Mouse (Mus musculus): ENCODE data around the gene Cyp2d11.
"Not testable (repeated sequence)": the region's sequence is repeated elsewhere in the genome, so short reads cannot be mapped to it uniquely, and the experiment has no call there.

The Cyp2d11 gene

DNA sequence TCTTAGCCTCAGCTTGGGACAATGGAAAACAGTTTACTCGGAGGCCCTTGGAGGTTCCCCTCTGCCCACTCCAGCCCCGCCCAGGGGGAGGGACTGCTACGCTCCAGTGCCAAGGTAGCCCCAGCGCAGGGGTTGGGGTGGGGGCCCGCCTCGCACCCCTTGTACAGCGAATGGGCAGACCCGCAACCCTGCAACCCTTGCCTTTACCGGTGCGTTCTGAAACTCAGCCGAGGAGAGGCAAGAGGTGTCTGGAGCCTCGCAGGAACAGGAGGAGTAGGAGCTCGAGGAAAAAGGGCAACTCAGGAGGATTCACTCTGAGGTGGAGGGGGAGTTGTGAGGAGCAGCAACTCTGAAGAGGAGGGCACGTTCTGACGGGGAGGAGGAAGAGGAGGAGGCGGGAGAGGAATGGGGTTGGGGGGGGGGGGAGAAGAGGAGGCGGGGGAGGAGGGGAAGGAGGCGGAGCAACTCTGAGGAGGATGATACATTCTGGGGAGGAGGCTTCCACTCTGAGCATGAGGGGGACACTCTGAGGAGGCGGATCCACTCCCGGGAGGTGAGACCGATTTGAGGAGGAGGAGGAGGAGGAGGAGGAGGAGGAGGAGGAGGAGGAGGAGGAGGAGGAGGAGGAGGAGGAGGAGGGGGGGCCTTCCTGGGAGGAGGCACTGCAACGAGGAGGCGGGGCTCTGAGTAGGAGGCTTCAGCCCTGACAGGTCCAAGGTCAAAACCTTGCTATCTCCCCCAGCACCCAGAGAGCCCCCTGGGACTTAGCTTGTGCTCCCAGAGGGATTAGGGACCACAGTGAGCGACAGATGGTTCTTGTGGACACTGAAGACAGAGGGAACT lies 13.7 kb downstream of the Cyp2d11 start, which contains the start of gene Cyp2d22:
Gene Cyp2d22 (minus strand): TSS at position 390 of the 843 bp plus-strand sequence.
- DNase-seq (ENCODE audit: low spot score in 2 of 2): no peak

DNA sequence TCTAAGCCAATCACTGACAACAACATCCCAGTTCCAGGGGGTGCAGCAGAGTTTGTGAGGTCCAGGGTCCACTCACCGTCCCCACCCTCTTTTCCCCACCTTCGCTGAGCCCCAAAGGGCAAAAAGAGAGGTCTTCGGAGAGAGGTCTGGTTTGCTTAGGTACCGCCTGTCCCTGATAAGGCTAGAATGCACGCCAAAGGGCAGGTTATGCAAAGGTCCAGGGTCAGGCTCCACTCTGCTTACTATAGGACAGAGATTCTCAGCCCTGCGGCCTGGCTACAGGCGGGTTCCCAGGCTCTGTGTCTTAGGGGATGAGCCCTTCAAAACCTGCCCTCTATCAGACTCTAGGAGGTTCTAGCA lies 14.3 kb downstream of the Cyp2d11 start:
- no peak for DNase-seq (ENCODE audit: low spot score in 2 of 2)

DNA sequence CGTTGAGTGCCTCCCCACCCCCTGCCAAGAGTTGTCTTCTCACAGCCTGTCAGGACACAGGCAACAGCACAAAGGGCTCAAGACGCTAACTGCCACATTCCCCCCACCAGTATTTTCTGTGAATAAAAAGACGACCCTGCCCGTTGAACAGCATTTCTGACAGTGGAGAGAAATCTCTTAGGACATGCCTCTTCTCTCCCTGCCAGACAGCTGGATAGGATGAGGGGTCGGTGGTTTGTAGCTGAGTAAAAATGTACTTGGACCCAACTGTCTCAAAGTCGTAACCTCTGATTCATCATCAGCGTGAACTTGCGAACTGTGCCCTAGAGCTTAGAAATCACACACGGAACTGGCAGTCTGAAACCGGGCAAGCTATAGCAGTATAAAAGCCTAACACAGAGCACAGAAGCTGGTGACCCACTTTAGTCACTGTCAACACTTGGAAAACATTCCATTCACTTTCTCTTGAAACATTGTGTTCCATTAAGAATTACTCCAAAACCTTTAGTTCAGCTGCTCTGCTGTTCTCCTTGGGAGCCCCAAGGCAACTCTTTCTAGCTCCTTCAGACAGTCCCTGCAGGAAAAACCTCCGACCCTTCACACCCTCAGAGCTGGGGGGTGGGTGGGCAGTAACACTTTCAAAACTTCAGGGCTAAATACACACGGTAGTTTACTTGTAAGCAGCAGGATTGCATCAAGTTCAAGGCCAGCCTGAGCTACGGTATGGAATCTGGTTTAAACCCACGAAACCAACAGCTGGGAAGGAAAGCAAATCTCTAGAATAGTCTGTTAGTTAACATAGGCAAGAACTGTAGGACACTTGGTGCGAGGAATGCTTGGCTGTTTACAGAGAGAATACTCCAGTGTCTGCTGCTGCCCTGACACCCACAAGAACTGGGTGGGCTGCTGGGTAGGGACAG lies 15.3 kb downstream of the Cyp2d11 start:
- no peak for DNase-seq (ENCODE audit: low spot score in 2 of 2)

DNA sequence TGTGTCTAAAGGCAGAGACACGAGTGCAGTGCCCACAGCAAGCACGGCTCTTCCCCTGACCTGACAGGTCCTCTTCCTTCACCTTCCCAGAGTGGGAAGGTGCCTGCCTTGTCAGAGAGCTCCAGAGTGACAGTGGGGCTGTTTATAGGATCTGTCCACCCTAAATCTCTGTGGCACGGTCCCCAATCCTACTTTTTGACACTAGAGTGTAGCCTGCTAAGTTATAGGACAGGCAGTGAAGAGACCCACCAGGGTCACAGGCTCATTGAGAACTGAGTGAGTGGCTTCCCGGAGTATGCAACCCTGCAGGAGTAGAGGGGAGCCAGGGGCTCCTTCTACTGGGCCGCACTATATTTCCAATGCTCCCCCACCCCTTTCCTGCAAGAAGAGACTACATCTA lies 16.1 kb downstream of the Cyp2d11 start:
- no peak for DNase-seq (ENCODE audit: low spot score in 2 of 2)

DNA sequence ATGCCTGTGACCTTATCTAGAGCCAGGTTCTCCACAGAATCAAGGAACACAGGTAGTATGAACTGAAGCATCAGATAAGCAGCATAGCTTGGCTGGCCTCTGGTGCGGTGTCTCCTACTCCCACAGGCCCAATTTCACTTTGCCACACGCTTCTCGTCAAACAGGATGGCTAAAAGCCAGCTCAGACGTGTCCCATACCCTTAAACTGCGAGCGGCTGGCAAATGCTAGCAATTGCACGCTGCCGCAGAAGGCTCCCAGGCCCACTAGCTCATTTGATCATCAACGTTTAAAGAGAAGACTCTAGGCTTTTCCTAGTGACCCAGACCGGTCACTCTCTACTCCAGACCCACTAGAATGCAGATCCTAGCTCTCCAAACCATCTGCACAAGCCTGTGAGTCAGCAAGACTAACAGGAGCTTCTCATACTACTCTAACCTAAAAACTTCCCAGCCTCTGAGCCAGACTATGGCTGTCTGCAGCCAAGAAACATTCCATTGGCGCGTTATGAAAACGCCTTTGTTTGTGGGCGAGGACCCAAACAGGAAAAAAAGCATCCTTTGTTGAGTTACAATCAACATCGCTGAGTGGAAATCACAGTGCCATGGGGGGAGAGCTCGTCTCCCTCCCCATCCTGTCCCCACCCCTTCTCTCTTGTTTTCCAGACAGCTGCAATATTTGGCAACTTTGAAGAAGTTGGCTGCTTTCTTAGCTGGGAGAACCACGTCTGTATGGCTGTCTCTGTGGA lies 17.3 kb downstream of the Cyp2d11 start:
- no peak for DNase-seq (ENCODE audit: low spot score in 2 of 2)

DNA sequence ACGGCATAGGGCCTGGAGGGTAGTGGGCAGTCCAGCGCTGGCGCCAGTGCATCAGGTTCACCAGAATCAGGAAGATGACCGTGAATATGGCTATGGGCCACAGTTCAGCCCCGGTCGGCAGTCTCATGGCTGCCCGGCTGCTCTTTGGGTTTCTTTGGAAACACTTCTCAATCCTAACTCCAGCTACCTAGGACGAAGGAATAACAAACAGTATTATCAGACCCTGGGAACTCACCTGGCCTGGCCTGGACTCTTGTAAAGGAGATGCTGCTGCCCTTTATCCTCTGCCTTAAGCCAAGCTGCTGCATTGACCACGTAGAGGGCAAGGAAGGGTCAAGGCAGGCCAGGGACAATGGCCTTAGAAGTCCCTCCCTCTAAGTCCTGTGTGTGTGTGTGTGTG lies 18.0 kb downstream of the Cyp2d11 start:
- no peak for DNase-seq (ENCODE audit: low spot score in 2 of 2)

DNA sequence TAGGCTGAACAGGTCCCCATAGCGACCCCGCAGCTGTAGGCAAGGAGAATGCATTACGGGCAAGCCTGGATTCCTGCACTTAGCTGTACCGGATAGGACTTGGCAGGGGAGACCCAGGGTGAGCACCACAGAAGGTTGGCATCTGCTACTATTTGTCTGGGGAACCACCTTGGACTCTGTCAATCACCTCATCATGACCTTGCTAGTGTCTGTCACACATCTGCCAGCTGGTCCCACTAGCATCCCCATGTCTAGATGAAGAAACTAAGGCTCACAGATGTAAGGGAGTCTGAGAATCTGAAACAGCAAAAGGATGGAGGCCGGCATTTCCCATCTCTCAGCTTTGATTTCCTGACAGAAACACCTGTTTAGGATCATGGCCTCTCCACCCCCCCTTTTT lies 19.4 kb downstream of the Cyp2d11 start:
- no peak for DNase-seq (ENCODE audit: low spot score in 2 of 2)

DNA sequence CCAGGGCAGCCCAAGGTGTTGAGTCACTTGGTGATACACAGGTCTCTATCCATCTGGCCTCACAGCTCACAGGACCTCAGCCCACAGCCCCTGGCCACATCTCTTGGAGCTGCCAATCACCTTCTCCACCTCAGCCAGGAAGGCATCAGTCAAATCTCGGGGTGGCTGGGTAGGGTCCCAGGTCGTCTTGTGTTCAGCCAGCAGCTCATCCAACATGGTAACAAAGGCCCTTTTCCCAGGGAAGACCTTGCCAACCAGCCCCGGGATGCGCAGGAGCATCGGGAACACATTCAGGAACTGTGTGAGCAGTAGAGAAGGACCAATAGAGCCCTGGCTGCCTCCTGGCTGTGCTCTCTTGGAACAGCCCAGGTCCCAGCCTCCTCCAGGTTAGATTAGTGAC lies 20.8 kb downstream of the Cyp2d11 start:
- no peak for DNase-seq (ENCODE audit: low spot score in 2 of 2)

DNA sequence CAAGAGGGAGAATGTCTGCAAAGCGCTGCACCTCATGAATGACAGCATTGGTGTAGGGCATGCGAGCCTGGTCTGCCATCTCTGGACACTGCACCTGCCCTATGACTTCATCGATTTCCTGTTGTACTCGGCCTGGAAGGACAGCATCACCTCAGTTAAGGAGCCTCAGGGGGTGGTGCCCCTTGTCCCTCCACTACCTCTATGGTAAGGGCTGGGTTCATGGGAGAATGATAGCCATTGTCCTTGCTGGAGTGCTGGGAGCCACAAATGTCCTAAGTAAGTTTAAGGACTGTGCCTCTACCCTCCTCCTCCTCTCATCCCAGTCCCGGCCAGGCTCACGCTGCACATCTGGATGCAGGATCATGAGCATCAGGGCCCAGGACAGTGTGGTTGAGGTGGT lies 21.4 kb downstream of the Cyp2d11 start:
- no peak for DNase-seq (ENCODE audit: low spot score in 2 of 2)

DNA sequence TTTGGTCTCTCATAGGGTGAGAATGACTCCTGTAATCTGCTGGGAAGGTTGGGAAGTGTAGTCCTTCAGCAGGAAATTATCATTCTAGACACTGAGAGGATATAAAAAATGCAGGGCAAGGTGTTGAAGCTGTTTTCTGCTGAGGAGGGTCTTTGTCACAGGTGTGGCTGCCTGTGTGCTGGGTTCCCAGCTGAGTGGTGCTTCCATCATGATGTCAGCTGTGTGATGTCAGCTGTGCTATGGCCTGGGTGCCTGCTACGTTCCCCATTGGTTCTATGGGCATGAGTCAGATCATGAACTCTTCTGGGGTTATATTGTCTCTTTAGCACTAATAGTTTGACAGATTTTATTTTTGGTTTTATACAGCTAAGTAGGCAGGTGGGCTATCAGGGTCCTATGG lies 25.0 kb downstream of the Cyp2d11 start:
- no peak for DNase-seq (ENCODE audit: low spot score in 2 of 2)

DNA sequence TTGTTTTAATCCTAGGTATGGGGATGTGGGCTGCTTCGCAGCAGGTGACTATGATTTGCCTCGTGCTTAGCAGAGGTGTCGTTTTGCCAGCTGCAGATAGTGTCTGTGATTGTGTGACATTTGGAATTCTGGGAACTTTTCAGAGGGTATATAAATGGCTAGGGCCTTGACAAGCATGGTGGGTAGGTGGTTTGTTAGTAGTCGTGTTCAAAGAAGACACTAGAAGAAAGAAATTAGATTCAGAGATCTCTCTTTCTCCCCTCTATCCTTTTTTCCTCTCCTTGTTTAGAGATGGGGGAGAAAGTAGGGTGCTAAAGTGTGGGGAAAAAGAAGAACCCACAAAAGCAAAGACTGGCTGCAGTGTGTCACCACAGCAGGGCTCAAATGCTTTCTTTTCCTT lies 25.7 kb downstream of the Cyp2d11 start:
- no peak for DNase-seq (ENCODE audit: low spot score in 2 of 2)

DNA sequence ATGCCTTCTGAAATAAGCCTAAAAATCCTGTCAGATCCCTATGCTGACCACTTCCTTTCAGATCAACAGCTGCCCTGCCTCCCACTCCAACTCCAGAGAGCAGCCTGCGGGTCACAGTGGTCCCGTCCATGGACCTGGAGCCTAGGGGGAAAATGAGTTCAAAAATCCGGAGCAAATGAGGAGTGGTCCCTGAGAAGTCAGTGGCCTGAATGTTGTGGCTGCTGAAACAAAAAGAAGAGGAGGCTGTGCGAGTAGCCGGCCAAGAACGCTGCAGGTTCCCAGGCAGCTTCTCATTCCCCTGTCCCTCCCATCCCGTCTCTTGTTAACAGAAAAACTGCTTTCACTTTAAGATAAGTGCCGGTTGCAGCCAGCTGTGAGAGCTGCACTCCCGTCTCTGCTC lies 29.3 kb downstream of the Cyp2d11 start:
- DNase-seq (ENCODE audit: low spot score in 2 of 2): not testable (repeated sequence)

DNA sequence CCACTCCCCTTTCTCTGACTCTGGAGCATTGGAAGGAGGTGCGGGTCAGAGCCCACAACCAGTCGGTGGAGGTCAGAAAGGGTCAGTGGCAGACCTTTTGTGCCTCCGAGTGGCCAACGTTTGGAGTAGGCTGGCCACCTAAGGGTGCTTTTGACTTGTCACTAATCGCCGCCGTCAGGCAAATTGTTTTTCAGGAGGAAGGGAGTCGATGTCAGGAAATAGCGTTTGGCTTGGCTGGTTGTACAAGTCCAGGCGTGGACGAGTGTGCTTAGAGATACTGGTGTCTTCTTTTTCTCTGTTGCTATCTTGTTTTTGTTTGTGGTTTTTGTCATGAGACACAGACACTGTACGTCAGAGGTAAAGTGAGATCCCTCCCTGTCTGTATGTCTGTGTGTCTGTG lies 30.0 kb downstream of the Cyp2d11 start:
- not testable (repeated sequence) for DNase-seq (ENCODE audit: low spot score in 2 of 2)

DNA sequence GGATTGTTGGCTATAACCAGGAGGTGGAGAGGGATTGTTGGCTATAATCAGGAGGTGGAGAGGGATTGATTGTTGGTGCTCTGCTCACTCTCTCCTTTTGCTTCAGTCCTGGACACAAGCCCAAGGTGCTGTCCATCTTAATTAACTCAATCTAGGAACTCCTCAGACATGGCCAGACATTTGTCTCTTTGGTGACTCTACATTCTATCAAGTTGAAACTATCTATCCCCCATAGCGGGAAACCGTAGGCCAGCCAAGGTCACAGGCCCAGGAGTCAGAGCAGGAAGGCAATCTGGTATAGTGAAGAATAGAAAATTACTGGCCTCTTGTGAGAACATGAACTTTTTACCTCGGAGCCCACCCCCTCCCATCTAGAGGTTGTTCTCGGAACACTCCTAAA lies 31.6 kb downstream of the Cyp2d11 start:
- DNase-seq (ENCODE audit: low spot score in 2 of 2): no peak

DNA sequence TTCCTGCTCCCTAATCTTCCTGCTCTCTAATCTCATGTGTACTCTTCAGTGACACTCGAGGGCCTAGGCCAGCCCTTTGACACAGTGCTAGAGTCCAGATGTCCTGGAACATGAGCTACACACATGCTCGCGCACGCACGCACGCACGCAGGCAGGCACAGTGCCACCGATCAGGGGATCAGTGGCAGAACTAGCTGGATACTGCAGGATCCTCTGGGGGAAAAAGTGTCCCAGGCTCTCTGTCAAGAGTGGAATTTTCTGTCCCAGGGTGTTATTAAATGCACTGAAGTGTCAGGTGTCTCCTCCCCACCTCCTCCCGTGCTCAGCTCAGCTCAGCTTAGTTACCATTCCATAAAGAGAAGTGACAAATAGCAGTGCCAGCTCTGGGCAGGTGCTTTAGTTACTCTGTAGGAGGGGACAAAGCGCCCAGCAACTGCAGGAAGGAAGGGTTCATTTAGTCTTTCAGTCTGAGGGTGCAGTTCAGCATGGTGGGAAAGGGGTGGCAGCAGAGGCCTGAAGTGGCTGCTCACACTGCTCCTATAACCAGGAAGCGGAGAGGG lies 32.3 kb downstream of the Cyp2d11 start:
- DNase-seq (ENCODE audit: low spot score in 2 of 2): no peak

DNA sequence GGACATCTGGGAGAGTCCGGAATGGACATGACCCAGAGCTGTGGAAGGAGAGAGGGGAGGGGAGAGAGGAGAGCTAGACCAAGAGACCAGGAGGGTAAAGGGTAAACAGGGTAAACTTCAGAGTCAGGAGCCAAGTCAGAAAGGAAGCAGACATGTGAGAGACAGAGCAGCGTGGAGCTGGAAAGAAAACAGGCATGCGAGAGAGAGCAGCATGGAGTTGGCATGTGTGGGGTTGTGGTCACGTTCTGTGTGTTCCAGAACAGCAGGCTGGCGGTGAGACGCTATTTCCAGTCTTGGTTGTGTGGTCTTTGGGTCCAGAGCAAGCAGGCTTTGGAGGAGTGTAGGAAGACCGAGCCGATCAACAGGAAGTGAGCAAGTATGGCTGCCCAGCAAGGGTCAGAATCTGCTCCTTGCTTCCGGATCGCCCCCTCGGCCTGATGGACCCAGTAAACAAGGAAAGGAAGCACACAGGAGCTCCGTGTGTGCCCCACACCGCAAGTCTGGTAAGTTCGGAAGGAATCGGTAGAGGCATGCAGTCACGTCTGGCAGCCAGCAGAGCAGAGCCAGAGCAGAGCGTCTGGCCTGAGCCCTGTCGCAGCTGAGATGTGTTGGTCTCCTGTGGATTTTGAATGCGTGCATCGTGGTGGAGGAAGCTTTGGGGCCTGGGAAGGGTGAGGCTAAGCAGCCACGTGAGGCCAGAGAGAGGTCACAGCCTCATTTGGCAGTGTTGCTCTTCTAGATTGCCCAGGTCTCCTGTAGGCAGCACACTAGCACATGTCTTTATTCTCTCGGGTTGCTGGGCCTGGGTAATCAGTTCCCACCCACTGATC lies 35.2 kb downstream of the Cyp2d11 start:
- DNase-seq (ENCODE audit: low spot score in 2 of 2): no peak

DNA sequence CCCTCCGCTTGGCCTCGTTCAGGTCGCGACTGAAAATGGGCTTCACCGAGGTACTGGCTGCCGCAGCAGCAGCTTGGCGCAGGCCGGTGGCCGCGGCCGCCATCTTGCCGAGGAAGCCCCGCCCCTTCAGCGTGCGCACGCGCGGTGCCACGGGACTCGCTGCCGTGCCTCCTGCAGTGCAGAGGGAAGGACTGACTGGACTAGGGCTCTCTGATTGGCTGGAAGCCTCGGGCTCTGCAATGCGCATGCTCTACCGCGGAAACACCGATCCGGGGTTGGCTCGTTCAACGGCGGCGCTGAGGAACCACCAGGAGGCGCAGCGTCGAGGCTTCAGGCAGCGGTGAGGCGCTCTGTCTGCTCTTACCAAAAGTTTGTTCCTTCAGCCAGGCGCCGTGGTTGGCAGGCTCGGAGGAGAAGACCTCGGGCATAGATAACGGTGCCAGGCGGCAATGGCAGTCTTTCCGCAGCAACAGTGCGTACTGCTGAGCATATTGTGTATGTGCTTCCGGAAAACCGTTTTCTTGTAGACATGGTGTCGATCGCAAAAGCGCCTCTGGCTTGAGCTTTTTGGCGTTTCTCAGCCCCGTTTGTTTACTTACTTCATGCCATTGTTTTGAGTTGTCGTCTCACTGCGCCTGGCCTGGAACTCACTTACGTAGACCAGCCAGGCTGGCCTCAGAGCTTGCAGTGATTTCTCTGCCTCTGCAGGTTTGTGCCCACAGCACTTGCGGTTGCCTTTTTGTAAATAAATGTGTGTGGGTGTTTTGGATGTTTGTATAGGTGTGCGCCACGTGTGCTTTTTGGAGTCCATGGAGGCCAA lies 39.5 kb downstream of the Cyp2d11 start, which contains the start of gene Ndufa6:
Gene Ndufa6 (minus strand): TSS at position 197 of the 820 bp plus-strand sequence.
- peak; percentile 96 to 97 for DNase-seq (ENCODE audit: low spot score in 2 of 2)

DNA sequence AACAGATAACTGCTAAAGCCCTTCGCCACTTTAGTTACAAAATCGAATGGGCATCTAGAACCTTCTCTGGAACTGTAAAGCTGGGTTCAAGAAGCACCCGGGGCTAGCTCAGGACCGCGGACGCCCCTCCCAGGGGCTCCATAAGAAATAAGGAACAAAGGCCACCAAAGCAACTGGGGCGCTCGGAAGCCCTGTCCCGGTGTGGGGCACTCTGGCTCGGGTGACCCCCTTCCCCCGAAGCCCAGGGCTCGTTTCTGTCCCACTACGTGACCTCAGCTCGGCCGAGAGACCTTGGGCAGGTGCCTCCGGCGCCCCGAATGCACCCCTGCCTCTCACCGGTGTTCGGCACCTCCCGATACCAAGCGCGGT lies 40.1 kb downstream of the Cyp2d11 start:
- DNase-seq (ENCODE audit: low spot score in 2 of 2): no peak

DNA sequence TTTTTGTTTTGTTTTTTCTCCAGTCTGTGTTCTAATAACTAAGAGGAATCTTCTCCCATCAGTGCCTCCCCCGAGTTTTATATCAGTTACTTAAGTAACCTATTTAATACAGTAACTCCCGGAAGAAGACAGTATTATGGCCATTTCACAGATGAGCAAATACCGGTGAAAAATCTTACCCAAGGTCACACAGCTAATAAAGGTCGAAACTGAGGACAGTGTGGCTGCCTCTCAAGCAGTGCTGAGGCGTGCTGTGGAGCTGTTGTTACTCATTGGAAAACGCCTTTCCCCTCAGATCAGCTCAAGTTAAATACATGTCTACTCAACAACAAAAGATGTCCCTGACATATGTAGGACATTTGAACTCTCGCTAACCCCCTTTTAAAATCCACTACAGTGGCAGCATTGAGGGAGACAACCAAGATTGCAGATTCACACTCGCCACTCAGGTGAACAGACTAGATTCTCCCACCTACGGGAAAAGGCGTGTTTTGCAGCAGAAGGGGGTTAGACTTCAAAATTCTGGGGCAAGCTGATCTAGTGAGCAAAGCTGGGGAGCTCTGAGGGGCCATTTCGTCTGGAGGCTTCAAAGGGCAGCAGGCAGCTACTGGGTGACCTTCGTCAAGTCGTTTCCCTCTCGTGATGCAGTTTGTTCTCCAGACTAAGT lies 40.6 kb downstream of the Cyp2d11 start:
- DNase-seq (ENCODE audit: low spot score in 2 of 2): no peak
